Mouse (Mus musculus) induced T-regulatory cell, adult 2 months (primary cell): ENCODE results near the gene Srsf4.

Source experiments
- DNase-seq: peaks from one replicate; pipeline ENCODE4 v3.0.0-alpha.2; 2012; ENCODE audit warnings: low read depth

The Srsf4 gene

GRCm38 (mm10) chr4:131873293-131874168 lies at the start of gene Srsf4:
Gene Srsf4 (plus strand): TSS chr4:131873617.
- DNase-seq: peak; percentile 97

- DNase-seq: no peak
These were observed 48.5 kb upstream of the Srsf4 start for GRCm38 (mm10) chr4:131824939-131825338.

- peak; percentile 62 for DNase-seq
These were observed 47.6 kb upstream of the Srsf4 start for GRCm38 (mm10) chr4:131825830-131826229.

- DNase-seq: no peak
These were observed 46.5 kb upstream of the Srsf4 start for GRCm38 (mm10) chr4:131826905-131827304.

- DNase-seq: no peak
These were observed 44.3 kb upstream of the Srsf4 start for GRCm38 (mm10) chr4:131829123-131829522.

- no peak for DNase-seq
These were observed 41.8 kb upstream of the Srsf4 start for GRCm38 (mm10) chr4:131831546-131832045.

GRCm38 (mm10) chr4:131832759-131833407 lies 40.5 kb upstream of the Srsf4 start:
- DNase-seq: no peak

- no peak for DNase-seq
These were observed 39.3 kb upstream of the Srsf4 start for GRCm38 (mm10) chr4:131833971-131834609.

GRCm38 (mm10) chr4:131836351-131836881 lies 37.0 kb upstream of the Srsf4 start:
- peak; percentile 24 for DNase-seq

- DNase-seq: peak; percentile 45
These were observed 36.4 kb upstream of the Srsf4 start for GRCm38 (mm10) chr4:131836891-131837491.

GRCm38 (mm10) chr4:131837872-131838524 lies 35.4 kb upstream of the Srsf4 start, which contains the start of gene Ptpru:
Gene Ptpru (minus strand): TSS chr4:131838288.
- peak; percentile 85 for DNase-seq

- peak; percentile 95 for DNase-seq
These were observed 30.1 kb upstream of the Srsf4 start, which contains the start of gene Mecr for GRCm38 (mm10) chr4:131843290-131843743. Gene Mecr (plus strand): TSS chr4:131843470.

GRCm38 (mm10) chr4:131845991-131846778 lies 27.2 kb upstream of the Srsf4 start:
- no peak for DNase-seq

- DNase-seq: no peak
These were observed 25.3 kb upstream of the Srsf4 start for GRCm38 (mm10) chr4:131848082-131848481.

- no peak for DNase-seq
These were observed 23.3 kb upstream of the Srsf4 start for GRCm38 (mm10) chr4:131849986-131850638.

- no peak for DNase-seq
These were observed 18.5 kb upstream of the Srsf4 start for GRCm38 (mm10) chr4:131854950-131855349.

GRCm38 (mm10) chr4:131860492-131861340 lies 12.7 kb upstream of the Srsf4 start:
- DNase-seq: peak; percentile 88

GRCm38 (mm10) chr4:131861341-131861739 lies 12.1 kb upstream of the Srsf4 start:
- no peak for DNase-seq
